Mouse (Mus musculus) thymus, postnatal 10 days (tissue): ENCODE measurements around the gene Nedd9.

Source experiments
- DNase-seq, 2 experiments: peaks; one replicate each; pipeline ENCODE4 v3.0.0; 2021; ENCODE audit warnings: low spot score in 2 of 2

The Nedd9 gene

DNA sequence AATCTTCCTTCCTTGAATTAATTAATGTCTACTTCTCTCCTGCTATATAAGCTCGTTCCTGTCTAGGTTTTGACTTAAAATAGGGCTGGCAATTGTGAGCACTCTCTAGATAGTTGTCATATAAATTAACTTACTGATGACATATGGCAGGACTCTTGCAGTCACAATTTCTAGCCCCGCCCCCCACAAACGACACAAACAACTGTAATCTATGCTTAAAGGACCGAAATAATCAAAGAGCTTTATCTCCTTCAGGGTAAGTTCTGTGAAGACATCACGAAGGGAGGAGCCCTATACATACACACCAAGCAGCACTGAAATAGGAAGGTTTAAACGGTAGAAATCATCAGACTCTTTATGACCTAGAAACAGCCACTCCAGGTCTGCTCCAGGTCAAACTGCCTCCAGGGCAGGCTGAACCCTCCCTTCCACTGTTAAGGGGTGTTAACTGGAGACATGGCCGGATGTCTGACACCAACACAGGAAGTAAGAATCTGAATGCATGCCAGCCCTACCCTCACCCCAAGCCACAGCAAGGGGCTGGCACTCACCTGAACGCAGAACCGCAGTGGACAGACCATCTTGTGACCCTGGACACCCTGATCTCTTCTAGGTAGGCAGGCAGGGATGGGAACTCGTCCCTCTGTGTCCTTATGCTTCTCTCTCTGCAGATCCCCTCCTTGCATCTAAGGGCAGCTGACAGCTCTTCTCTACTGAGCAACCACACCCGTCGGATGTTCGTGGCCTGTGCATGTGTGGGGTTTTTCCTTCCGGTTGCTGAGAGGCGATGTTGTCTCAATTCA is at the start of gene Nedd9:
TSS of gene Nedd9 (minus strand) at position 757 of the 803 bp plus-strand sequence.
- DNase-seq: peak; percentile 71 to 73

DNA sequence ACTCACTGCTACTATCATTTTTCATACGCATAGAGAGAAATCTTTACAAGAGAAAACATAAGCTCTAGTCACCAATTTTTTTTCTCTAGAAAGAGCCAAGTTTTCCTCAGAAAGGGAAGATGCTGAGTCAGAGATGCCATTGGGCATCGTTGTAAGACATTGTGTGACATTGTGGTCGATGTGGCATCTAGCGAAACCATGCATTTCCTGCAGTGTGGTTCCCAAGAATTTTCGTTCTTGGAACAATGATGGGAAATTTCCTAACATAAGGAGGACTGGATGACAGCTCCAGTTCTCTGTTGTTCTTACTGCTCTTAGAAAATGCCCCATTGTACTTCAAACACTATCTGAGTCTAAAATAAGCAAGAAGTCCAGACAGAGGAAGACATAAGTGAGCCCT is 45.5 kb upstream of the Nedd9 start:
- DNase-seq: no peak

DNA sequence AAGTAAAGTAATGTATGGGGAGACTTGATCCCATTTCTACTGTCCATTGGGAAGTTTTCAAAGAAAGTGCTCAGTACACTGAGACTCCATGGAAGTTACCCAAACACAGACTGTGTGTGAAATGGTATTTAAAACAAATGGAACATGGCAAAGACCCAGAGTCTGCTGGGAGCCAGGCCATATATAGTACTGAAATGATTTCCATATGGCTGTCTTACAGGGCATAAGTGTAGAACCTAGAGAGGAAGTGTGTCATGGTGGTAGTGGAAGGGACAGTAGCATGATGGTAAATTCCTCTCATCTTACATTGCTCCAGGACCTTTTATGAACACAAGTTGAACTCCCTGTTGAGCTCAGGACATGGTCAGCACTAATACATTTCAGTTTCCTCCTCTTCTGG is 43.2 kb upstream of the Nedd9 start:
- no peak for DNase-seq

DNA sequence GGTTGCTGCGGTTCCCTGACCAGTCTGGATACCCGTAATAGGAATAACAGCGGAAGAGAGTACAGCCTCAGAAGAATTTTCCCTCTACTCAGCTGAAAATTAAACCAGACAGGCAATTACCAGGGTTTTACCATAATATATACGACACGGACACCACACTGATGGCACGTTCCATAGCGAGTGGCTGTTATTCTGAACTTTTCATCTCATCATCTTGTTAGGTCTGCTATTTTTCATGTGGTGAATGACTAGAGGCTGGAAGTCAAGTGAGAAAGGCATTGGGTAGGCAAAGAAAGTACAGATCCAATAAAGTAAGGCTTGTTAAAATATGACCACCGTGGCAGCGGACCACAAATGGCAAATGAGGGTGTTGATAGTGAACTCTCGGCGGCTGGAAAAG is 37.0 kb upstream of the Nedd9 start:
- no peak for DNase-seq

DNA sequence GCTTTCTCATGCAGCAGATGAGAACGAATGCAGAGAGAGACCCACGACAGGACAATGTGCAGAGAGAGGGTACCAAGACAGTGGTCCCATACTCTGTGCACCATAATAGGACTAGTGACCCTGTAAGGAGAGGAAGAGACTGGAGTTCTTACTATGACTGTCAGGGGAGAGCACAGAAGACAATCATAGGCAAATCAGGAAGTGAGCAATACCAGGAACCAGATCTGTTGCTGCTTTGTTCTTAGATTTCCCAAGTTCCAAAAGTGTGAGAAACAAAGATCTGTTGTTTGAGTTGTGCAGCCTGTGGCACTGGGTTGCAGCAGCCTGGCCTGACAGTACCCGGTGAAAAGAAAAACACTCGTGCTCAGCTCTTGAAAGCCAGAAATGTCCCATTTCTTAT is 34.1 kb upstream of the Nedd9 start:
- no peak for DNase-seq

DNA sequence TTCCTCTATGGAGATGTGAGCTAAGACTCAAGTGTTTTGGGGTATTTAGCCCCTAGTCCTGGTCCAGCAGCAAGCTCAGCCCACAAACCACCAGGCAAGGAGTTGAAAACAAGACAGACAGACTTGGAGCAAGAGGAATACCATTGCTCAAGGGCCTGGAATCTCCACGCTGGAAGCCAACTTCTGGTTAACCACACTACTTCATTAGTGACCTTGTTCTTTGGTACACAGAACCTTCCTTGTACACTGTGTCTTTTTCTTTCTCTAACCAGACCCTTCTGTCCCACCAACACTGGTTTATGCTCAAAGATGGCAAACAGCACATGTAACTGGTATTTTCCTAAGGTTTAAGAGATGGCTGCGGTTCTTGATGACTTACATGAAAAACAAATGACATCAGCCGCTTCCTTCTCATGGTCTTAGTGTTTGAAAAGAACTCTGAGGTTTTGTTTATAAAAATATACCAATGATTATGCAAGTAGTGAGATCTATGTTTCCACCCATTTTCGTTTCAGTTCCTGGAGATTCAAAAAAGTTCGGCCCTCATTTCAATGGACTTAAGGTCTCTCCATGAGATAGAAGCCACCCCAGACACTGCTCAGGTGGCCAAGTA is 33.5 kb upstream of the Nedd9 start:
- DNase-seq: no peak

DNA sequence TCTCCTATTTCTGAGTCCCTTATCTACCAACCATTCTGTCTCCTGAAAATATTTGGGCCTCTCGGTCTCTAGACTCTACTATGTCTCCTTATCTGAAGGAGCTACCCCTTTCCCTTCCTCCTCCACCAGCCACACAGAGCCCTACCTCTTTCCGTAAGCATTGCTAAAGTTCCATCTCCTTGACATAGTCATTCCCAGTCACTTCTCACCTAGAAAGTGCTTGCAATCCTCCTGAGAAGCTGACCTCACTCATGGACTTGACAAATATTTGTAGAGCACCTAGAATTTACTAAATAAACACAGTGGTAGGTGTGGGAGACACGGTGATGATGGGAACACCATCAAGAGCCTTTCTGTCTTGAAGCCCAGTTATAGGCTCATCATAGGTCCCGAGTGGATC is 32.6 kb upstream of the Nedd9 start:
- no peak for DNase-seq

DNA sequence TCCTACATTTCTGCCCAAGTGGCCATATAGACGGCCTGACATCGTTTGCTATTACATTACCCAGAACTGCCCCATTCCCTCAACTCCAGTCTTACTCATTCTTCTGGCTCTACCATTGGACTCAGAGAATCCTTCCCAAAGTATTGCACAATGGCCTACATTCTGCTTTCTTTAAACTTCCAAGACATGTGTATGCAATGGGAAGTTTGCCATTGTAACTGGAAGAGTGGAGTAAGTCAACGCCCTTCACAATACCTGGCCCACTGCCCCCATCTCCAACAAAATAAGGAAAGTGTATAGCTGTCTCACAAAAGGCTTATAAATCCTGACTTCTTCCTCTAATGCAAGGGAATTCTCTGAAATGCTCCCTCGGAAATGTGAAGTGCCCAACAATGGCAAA is 30.0 kb upstream of the Nedd9 start:
- no peak for DNase-seq

DNA sequence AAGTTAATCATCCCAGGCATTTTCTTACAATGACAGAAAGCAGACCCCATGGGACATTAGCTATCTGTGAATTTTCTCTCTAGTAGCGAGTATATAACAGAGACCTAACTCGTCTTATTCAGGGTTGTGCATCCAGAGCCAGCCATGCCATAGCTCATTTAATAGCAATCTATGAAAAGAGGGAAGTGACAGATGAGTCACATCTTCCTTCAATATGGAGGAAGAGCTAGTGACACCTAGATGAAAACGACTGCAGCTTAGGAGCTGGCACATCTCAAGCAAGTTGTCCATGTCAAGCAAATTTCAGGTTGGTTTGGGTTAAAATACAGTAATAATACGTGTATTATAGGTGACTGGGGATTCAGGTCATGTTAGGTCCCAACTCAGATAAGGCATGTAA is 28.6 kb upstream of the Nedd9 start:
- DNase-seq: no peak

DNA sequence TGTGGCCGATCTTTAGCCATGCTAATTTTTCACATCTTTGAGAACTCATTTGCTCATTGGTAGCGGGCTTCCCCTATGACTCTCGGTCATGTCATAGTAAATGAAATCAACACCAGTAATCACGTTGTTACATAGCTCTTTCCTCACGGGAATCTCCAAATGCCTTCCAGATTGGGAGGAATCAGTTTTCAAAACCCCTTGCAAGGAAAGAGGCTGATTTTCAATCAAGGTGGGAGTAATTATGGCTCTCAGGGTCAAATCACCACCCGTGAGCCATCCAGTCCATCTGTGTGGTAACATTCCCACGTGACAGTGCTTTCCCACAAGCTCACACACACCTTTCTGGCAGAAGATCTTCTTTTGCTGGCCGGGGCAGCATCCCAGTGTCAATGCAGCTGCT is 27.8 kb upstream of the Nedd9 start:
- no peak for DNase-seq

DNA sequence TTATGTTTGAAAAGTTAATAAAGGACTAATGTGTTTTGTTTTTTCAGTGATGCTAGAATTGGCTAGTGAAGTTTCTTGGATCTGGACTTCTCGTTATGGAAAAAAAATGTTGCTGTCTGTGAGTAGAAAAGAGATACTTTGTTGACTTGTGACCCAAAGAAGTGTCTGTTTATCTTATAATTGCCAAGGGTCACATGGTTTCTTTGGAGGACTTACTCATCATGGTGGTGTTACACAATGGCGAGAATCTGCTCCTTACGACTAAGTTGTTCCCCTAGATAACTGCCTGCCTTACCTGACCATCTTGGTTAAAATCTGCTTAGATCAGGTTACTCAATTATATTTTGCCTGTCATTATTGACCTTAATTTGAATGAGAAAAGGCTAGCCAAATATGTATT is 26.3 kb upstream of the Nedd9 start:
- no peak for DNase-seq

DNA sequence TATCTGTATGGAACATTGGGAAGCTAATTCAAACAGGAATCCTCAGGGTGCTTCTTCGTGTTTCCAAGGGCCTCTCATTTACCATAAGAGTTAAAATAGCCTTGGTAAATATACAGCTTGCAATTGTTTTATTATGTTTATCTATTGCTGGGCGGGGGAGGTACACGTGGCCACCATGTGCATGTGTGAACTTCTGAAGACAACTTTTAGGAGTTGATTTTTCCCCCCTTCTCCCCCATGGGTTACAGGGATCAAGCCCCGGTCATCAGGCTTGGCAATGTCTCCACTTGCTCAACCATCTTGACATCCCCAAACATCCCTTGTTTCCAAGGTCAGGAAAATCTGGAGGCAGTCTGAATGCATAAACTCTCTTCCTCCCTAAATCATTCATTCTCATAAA is 25.1 kb upstream of the Nedd9 start:
- no peak for DNase-seq

DNA sequence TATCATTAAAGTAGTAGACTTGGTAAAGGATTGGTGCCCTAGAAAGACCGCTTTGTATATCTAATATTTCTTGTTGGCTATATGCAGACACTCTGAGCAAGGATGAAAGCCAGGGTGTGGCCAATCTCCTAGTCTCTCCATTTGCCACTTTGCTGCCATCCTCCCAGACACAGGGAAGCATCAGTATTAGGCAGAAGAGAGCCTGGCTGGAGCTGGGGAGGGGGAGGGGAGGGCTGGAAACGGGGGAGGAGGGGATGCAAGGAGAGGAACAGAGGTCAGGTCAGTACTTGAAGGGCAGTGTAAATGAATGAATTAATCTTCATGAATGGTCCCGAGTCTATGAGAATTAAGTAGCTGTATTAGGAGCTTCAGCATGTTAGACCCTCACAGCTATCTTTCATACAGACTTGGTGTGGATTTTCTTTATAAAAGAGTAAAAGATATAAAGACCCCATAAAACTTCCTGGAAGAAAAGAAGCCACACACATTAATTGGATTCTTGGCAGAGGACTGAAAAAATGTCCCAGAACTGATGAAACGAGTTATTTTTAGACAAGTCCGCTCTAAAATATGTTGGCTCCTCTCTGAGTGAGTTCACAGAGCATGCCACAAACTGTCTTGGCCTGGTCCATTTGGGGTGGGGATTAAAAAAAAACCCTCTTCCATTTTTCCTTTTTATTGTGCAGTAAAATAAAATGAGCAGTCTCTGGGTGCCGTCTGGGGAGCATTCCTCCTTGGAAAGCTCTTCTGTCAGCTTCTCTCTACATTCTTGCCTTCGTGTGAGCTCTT is 23.7 kb upstream of the Nedd9 start:
- DNase-seq: no peak

DNA sequence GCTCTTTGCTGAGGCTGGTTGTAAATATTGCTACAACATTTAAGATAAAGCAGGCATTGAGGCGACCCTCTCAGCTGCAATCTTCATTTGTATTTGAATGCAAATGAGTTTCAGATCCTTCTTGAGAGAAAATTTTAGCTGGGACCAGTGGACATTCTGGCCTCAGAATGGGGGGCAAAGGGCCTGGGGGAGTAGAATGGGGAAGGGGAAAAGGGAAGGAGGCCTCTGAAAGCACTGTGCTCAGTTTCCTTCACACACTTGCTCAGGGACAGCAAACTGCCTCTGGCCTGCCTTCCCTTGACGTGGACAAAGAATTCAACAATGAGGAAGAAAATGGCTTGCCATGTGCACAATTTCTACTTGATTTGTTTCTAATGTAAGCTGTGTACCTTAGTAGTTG is 18.4 kb upstream of the Nedd9 start:
- no peak for DNase-seq

DNA sequence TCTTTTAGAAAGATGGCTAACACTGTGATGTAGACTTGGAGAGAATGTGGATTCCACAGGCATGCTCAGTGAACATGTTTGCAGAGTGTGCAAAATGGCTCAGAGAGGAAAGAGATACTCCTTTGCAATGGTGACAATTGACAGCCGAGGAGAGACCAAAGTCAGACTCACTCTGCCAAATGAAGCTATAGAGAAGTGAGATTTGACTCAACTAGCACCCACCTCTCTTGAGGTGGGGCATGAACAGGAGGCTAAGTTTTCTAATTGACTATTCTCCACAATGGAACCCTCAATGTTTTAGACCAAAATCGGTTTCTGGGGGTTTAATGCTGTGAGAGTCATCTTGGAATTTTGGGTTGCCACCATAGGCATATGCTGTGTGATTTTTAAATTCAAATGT is 17.8 kb upstream of the Nedd9 start:
- no peak for DNase-seq

DNA sequence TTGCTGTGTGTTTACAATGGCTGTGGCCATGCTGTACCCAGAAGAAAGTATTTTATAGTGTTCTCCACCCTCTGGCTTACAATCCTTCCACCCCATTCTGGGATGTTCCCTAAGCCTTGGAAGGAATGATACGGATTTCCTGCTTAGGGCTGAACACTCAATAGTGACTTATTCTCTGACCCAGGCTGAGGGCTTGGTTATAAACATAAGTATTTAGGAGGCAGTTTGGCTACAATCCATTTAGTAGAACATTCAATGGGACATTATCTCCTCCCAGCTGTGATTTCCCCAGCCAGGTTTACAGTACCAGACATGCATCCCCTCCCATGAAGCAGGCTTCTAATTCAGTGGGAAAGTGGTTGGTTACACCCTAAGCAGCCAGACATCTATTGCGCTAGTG is 17.3 kb upstream of the Nedd9 start:
- DNase-seq: no peak

DNA sequence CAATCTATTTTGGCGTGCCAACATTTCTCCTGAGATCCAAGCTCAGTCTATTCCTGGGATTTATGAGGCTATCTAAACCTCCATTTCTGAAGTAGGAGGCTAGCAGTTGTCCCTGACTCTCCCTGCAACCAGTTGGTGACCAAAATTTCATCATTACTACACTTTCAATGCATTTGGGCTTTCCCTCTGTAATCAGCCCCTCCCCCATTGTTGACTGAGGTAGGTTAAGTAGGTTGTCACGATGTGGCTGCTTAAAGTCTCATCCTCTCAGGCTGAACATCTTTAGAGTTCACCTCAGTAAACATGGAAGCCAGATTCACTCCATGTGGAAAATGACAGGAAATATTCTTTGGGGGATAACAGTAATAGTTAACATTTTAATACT is 15.7 kb upstream of the Nedd9 start:
- DNase-seq: no peak

DNA sequence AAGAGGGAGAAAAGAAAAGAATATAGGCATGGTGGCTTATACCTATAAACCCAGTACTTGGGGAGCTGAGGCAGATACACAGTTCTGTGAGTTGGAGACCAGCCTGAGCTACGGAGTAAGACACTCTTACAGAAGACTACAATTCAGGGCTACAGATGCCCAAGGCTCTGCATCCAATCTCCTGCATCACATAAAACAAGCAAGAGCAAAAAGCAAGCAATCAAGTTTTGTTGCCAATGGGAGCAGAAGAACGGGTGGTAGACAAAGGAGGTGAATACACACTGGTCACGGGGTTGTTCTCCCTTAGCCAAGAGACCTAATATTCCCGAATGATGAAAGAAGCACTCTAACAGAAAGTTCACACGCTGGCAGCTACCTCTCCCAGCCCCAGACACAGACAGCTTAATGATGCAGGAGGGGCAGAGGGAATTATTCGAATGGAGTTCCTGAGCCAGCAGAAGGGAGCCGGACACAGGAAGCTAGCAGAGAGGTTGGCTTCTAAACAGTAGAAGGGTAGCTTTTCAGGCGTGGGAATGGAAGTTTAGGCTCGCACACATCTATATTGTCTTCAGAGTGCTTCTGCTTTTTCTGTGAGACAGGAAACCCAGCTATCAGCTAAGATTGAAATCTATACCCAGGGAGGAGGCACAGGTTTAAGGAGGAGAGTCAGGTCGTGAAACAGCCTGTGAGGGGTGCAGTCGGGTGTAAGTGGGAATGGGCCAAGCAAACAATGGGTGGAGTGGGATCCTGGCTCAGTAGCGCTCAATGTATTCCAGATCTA is 15.2 kb upstream of the Nedd9 start:
- no peak for DNase-seq

DNA sequence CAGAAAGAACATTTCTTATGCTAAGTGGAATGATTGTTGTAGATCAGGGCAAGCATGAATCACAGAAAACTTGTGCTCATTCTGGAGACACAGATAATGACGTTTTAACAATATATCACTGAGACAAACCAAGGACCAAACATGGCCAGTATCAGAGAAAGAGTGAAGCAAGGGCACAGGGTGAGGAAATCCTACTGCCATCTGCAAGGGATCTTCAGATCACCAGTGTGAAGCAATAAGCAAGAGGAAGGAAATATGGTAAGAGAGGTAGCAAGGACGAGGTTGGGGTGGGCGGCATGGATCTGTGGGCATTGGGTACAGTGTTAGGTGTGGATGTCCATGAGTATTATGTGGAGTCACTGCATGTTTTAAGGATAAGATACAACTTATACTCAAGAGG is 13.6 kb upstream of the Nedd9 start:
- DNase-seq: no peak

DNA sequence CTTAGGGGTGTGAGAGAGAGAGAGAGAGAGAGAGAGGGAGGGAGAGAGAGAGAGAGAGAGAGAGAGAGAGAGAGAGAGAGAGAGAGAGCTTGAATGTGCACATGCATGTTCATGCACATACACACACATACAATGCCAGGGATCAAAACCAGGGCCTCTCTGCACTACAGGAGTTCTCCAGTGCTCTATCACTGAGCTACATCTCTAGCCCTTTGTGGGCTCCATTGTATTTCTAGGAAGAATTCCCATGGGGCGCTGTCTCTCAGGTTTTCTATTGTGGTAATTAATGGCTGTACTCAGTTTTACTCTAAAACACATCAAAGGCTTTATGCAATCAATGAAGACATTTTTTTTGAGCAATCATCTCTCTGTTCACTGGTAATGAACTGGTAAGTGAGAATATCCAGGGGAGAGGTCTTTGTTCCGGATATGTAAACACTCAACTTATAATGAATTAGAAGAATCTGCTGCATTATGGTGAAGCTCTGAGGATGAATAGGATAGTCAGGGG is 11.5 kb upstream of the Nedd9 start:
- no peak for DNase-seq

DNA sequence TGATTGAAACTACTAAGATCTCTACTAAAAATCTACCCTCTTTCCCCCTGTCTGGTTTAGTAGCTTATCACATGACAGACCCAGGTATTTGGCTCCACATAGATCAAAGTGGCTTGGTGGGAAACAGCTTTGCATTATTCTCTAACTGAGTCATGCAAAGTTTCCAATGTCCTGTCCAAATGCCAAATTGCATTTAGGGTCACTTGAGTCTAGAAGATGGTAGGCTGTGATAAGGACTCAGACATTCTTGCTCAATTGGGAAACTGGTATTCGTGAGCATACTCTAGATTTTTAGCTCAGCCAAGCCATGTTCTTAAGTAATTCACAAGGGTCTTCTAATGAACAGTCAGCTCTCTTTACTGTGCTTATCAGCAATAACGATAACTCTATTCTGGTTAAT is 7.5 kb upstream of the Nedd9 start:
- DNase-seq: no peak
